Mouse (Mus musculus) gastrocnemius, postnatal 10 days (tissue): ENCODE results near the gene Stra6l. TPM values are rescaled to one million over a fixed set of nuclear protein-coding genes. Genes with fewer than 3 reads are reported as not detected.
A peak's percentile ranks its signal among the peaks of the same experiment; 100 is the strongest.

Experiments
- DNase-seq: peaks from one replicate; pipeline ENCODE4 v3.0.0; 2021; ENCODE audit warnings: mixed read lengths
- long read RNA-seq, 2 experiments: library from polyadenylated mRNA; stranded (forward); transcript quantifications; one replicate each; pipeline ENCODE4 v2.0.0; 2021
- total RNA-seq, 2 experiments: library from RNA; stranded (reverse); gene quantifications; 2 replicates each; pipeline ENCODE4 v1.2.3; 2021

The Stra6l gene
- total RNA-seq, result under 1 TPM in 1 of 2 experiments, not detected in 1; 0.14 TPM
- long read RNA-seq, experiment 1, result 0 reads
- long read RNA-seq, experiment 2, result 0 reads

GRCm38 (mm10) chr4:45848109-45848824 lies at the start of gene Stra6l:
TSS of gene Stra6l (plus strand) at chr4:45848664.
- DNase-seq, result no peak

- peak; percentile 65 for DNase-seq
These were observed 49.5 kb upstream of the Stra6l start, which contains the start of gene Aldh1b1 for GRCm38 (mm10) chr4:45798964-45799363. TSS of gene Aldh1b1 (plus strand) at chr4:45799022.

GRCm38 (mm10) chr4:45799956-45800537 lies 48.4 kb upstream of the Stra6l start:
- no peak for DNase-seq

GRCm38 (mm10) chr4:45802900-45803299 lies 45.6 kb upstream of the Stra6l start:
- DNase-seq, result no peak

GRCm38 (mm10) chr4:45808034-45808433 lies 40.4 kb upstream of the Stra6l start:
- no peak for DNase-seq

GRCm38 (mm10) chr4:45811250-45811649 lies 37.2 kb upstream of the Stra6l start:
- DNase-seq, result no peak

GRCm38 (mm10) chr4:45815542-45815941 lies 32.9 kb upstream of the Stra6l start:
- peak; percentile 44 for DNase-seq

GRCm38 (mm10) chr4:45818814-45819207 lies 29.7 kb upstream of the Stra6l start:
- DNase-seq, result no peak

- no peak for DNase-seq
These were observed 29.1 kb upstream of the Stra6l start for GRCm38 (mm10) chr4:45819208-45819931.

GRCm38 (mm10) chr4:45820074-45820830 lies 28.2 kb upstream of the Stra6l start:
- DNase-seq, result peak; percentile 76

GRCm38 (mm10) chr4:45821995-45822394 lies 26.5 kb upstream of the Stra6l start:
- no peak for DNase-seq

GRCm38 (mm10) chr4:45822781-45823575 lies 25.5 kb upstream of the Stra6l start:
- DNase-seq, result no peak

GRCm38 (mm10) chr4:45824049-45824760 lies 24.3 kb upstream of the Stra6l start:
- no peak for DNase-seq

- no peak for DNase-seq
These were observed 23.5 kb upstream of the Stra6l start for GRCm38 (mm10) chr4:45824761-45825556.

GRCm38 (mm10) chr4:45826275-45827040 lies 22.0 kb upstream of the Stra6l start, which contains the start of gene Igfbpl1:
TSS of gene Igfbpl1 (minus strand) at chr4:45826923.
- DNase-seq, result no peak

GRCm38 (mm10) chr4:45829907-45830759 lies 18.3 kb upstream of the Stra6l start:
- DNase-seq, result no peak

- no peak for DNase-seq
These were observed 16.5 kb upstream of the Stra6l start for GRCm38 (mm10) chr4:45831996-45832395.

GRCm38 (mm10) chr4:45833461-45833860 lies 15.0 kb upstream of the Stra6l start:
- no peak for DNase-seq
